Comparison of ENCODE assay signal across 29 mouse cellular contexts in genomic region chr16:92862430-92862829, GRCm38 (mm10).
"Had no signal": no experiment of that assay in that cellular context is flagged by ENCODE, and none has a peak within 500 bp of the region (broad histone marks: within the 10 kb centered on the region; RNA-seq: fewer than 3 reads in every experiment).

No protein-coding gene starts in this region.

- H3K27ac ChIP-seq: heart, adult 2 months; heart, embryonic 13.5 days; heart, embryonic 15.5 days; hindbrain, embryonic 13.5 days; hindbrain, embryonic 15.5 days; hindbrain, postnatal 0 days; intestine, embryonic 15.5 days; kidney, embryonic 15.5 days; kidney, postnatal 0 days; left cerebral cortex, adult 2 months; limb, embryonic 10.5 days; limb, embryonic 12.5 days; liver, embryonic 13.5 days had no signal

- ATAC-seq: hindbrain, postnatal 0 days; inflammation-experienced regulatory T-cells, adult 6 months; intestine, embryonic 15.5 days had no signal

- H3K9me3 ChIP-seq: heart, embryonic 13.5 days; heart, embryonic 15.5 days; hindbrain, embryonic 13.5 days; hindbrain, embryonic 15.5 days; intestine, embryonic 15.5 days; kidney, embryonic 15.5 days; limb, embryonic 10.5 days; limb, embryonic 12.5 days; liver, embryonic 13.5 days had no signal

- H3K4me1 ChIP-seq: heart, embryonic 13.5 days; heart, embryonic 15.5 days; hindbrain, embryonic 13.5 days; hindbrain, embryonic 15.5 days; intestine, embryonic 15.5 days; kidney, embryonic 15.5 days; limb, embryonic 10.5 days; limb, embryonic 12.5 days had no signal

- H3K4me2 ChIP-seq: heart, embryonic 11.5 days; heart, embryonic 13.5 days; heart, embryonic 15.5 days; hindbrain, embryonic 13.5 days; hindbrain, embryonic 15.5 days; intestine, embryonic 15.5 days; kidney, embryonic 15.5 days; limb, embryonic 12.5 days; liver, embryonic 11.5 days; liver, embryonic 13.5 days had no signal

- H3K36me3 ChIP-seq: heart, embryonic 13.5 days; heart, embryonic 15.5 days; hindbrain, embryonic 13.5 days; hindbrain, embryonic 15.5 days; intestine, embryonic 15.5 days; kidney, embryonic 15.5 days; limb, embryonic 10.5 days; limb, embryonic 12.5 days; liver, embryonic 13.5 days had no signal

- H3K9ac ChIP-seq: heart, embryonic 13.5 days; heart, embryonic 15.5 days; hindbrain, embryonic 13.5 days; hindbrain, embryonic 15.5 days; intestine, embryonic 15.5 days; kidney, embryonic 15.5 days; limb, embryonic 12.5 days; liver, embryonic 13.5 days had no signal

- H3K27me3 ChIP-seq: hindbrain, embryonic 13.5 days; hindbrain, embryonic 15.5 days; intestine, embryonic 15.5 days; kidney, embryonic 15.5 days; limb, embryonic 12.5 days had no signal

- H3K4me3 ChIP-seq: heart, adult 2 months; heart, embryonic 13.5 days; heart, embryonic 15.5 days; hindbrain, embryonic 13.5 days; hindbrain, embryonic 15.5 days; intestine, embryonic 15.5 days; kidney, embryonic 15.5 days; left cerebral cortex, adult 2 months; limb, embryonic 10.5 days; limb, embryonic 12.5 days; liver, embryonic 13.5 days had no signal

- DNase-seq: gastrocnemius, postnatal 14 days; gastrocnemius, postnatal 36 days; heart, adult 11 months; heart, adult 2 months; heart, postnatal 14 days; heart, postnatal 36 days; kidney, adult 11 months; kidney, adult 2 months; kidney, adult 9 months; kidney, postnatal 14 days; kidney, postnatal 36 days; layer of hippocampus, adult 9-11 months; layer of hippocampus, postnatal 36 days; liver; liver, embryonic 13.5 days had no signal
